Mouse (Mus musculus) MEL (cell line): Measurements from ENCODE around the gene Rcan1.

Experiments used
- CTCF ChIP-seq, 3 experiments: IDR thresholded peaks in 2 of 3; conservative IDR thresholded peaks in 1 of 3; 2 replicates each; pipeline ENCODE4 v1.5.1; 2011 to 2012; ENCODE audit warnings: low read length in 3 of 3, low read depth in 2 of 3, mild to moderate bottlenecking in 2 of 3, improper control_type of control experiment in 1 of 3, inconsistent platforms in 1 of 3, mixed read lengths in 1 of 3, moderate library complexity in 1 of 3; ENCODE audit not compliant: control insufficient read depth in 1 of 3, insufficient read depth in 1 of 3, poor library complexity in 1 of 3, severe bottlenecking in 1 of 3
- E2F4 ChIP-seq: IDR thresholded peaks from 2 replicates; pipeline ENCODE4 v1.6.1; 2011; ENCODE audit warnings: low read depth, low read length, improper control_type of control experiment, borderline replicate concordance
- ELF1 ChIP-seq: IDR thresholded peaks from 2 replicates; pipeline ENCODE4 v1.6.1; 2014; ENCODE audit warnings: low read depth, mild to moderate bottlenecking, inconsistent platforms, low read length, improper control_type of control experiment, moderate library complexity
- EP300 ChIP-seq, 2 experiments: IDR thresholded peaks; 2 replicates each; pipeline ENCODE4 v1.6.1; 2011; ENCODE audit warnings: improper control_type of control experiment in 2 of 2, low read length in 2 of 2, low read depth in 1 of 2, mild to moderate bottlenecking in 1 of 2
- JUND ChIP-seq: IDR thresholded peaks from 2 replicates; pipeline ENCODE4 v1.6.1; 2011; ENCODE audit warnings: low read depth, mild to moderate bottlenecking, improper control_type of control experiment, low read length
- MAFK ChIP-seq: IDR thresholded peaks from 2 replicates; pipeline ENCODE4 v1.6.1; 2011; ENCODE audit warnings: low read depth, mild to moderate bottlenecking, low read length, improper control_type of control experiment, borderline replicate concordance
- POLR2A ChIP-seq, 2 experiments: IDR thresholded peaks; 2 replicates each; pipeline ENCODE4 v1.6.1; 2011 to 2012; ENCODE audit warnings: low read length in 2 of 2, mild to moderate bottlenecking in 2 of 2, control low read depth in 1 of 2, improper control_type of control experiment in 1 of 2, low read depth in 1 of 2, moderate library complexity in 1 of 2; ENCODE audit not compliant: control insufficient read depth in 1 of 2, insufficient read depth in 1 of 2, poor library complexity in 1 of 2
- POLR2AphosphoS2 ChIP-seq: IDR thresholded peaks from 2 replicates; pipeline ENCODE4 v1.6.1; 2011; ENCODE audit warnings: low read length, improper control_type of control experiment
- RCOR1 ChIP-seq: IDR thresholded peaks from 2 replicates; pipeline ENCODE4 v1.6.1; 2012; ENCODE audit warnings: low read depth, mild to moderate bottlenecking, inconsistent platforms, low read length, improper control_type of control experiment
- SMC3 ChIP-seq: IDR thresholded peaks from 2 replicates; pipeline ENCODE4 v1.6.1; 2011; ENCODE audit warnings: low read depth, low read length, improper control_type of control experiment
- TCF12 ChIP-seq: IDR thresholded peaks from 2 replicates; pipeline ENCODE4 v1.6.1; 2014; ENCODE audit warnings: low read depth, mild to moderate bottlenecking, inconsistent platforms, low read length, improper control_type of control experiment, moderate library complexity
- ZC3H11A ChIP-seq: IDR thresholded peaks from 2 replicates; pipeline ENCODE4 v1.6.1; 2012; ENCODE audit warnings: low read depth, mild to moderate bottlenecking, inconsistent platforms, low read length, improper control_type of control experiment
- ZKSCAN1 ChIP-seq: IDR thresholded peaks from 2 replicates; pipeline ENCODE4 v1.6.1; 2012; ENCODE audit warnings: low read depth, mild to moderate bottlenecking, inconsistent platforms, low read length, improper control_type of control experiment, moderate library complexity
- ZNF384 ChIP-seq: IDR thresholded peaks from 2 replicates; pipeline ENCODE4 v1.6.1; 2012; ENCODE audit warnings: low read depth, mild to moderate bottlenecking, inconsistent platforms, low read length, improper control_type of control experiment

GRCm38 (mm10) chr16:92443644-92444113 lies 27.0 kb downstream of the Rcan1 start:
- TF ChIP-seq EP300 (IDR thresholded peaks at IDR 0.05; ENCODE audit: low read depth in 1 of 2, low read length in 2 of 2) (peak; percentile 51 to 58; a peak in 3 of 4 replicates), TCF12 (0 out of 2 replicates have a peak, but pooled peaks have one; percentile 6), ZC3H11A (no peak), POLR2A (IDR thresholded peaks at IDR 0.05; ENCODE audit: control insufficient read depth in 1 of 2, insufficient read depth in 1 of 2, low read depth in 1 of 2, low read length in 2 of 2, poor library complexity in 1 of 2) (no peak), E2F4 (no peak), MAFK (no peak), ZNF384 (no peak), ELF1 (peak; percentile 57), POLR2AphosphoS2 (no peak), ZKSCAN1 (no peak), CTCF (IDR thresholded peaks at IDR 0.05 in 2 of 3, conservative IDR thresholded peaks at IDR 0.05 in 1 of 3; ENCODE audit: control insufficient read depth in 1 of 3, insufficient read depth in 1 of 3, low read depth in 2 of 3, low read length in 3 of 3, poor library complexity in 1 of 3, severe bottlenecking in 1 of 3) (no peak), JUND (no peak), RCOR1 (no peak), SMC3 (no peak)
